Mouse (Mus musculus) CH12.LX (cell line): ENCODE measurements around the gene Atg2b.

Source experiments
- BHLHE40 ChIP-seq: IDR thresholded peaks from 2 replicates; pipeline ENCODE4 v1.6.1; 2011; ENCODE audit warnings: mild to moderate bottlenecking, low read depth, low read length, improper control_type of control experiment
- CTCF ChIP-seq, 2 experiments: IDR thresholded peaks in 1 of 2; conservative IDR thresholded peaks in 1 of 2; 2 replicates each; pipeline ENCODE4 v1.5.1; 2011 to 2012; ENCODE audit warnings: low read depth in 2 of 2, low read length in 2 of 2, improper control_type of control experiment in 1 of 2, inconsistent platforms in 1 of 2, mild to moderate bottlenecking in 1 of 2, moderate library complexity in 1 of 2
- MAFK ChIP-seq: IDR thresholded peaks from 2 replicates; pipeline ENCODE4 v1.6.1; 2011; ENCODE audit warnings: low read length, improper control_type of control experiment; ENCODE audit not compliant: insufficient replicate concordance
- MAX ChIP-seq: IDR thresholded peaks from 2 replicates; pipeline ENCODE4 v1.6.1; 2011; ENCODE audit warnings: low read length, improper control_type of control experiment
- RCOR1 ChIP-seq: conservative IDR thresholded peaks from 2 replicates; pipeline ENCODE4 v1.6.1; 2012; ENCODE audit warnings: low read depth, mild to moderate bottlenecking, inconsistent platforms, low read length, improper control_type of control experiment
- TCF12 ChIP-seq: IDR thresholded peaks from 2 replicates; pipeline ENCODE4 v1.6.1; 2014; ENCODE audit warnings: low read depth, mild to moderate bottlenecking, inconsistent platforms, low read length, improper control_type of control experiment

GRCm38 (mm10) chr12:105599098-105599497 lies 85.9 kb downstream of the Atg2b start:
- no peak for TF ChIP-seq MAX
- no peak for TF ChIP-seq CTCF (conservative IDR thresholded peaks at IDR 0.05 in 1 of 2, IDR thresholded peaks at IDR 0.05 in 1 of 2; ENCODE audit: low read depth in 2 of 2, low read length in 2 of 2)
- no peak for TF ChIP-seq MAFK
- no peak for TF ChIP-seq BHLHE40
- no peak for TF ChIP-seq TCF12
- no peak for TF ChIP-seq RCOR1
